Mouse (Mus musculus): ENCODE data around the gene Frmd4b.
"Not testable (repeated sequence)": the region's sequence is repeated elsewhere in the genome, so short reads cannot be mapped to it uniquely, and the experiment has no call there.

DNA sequence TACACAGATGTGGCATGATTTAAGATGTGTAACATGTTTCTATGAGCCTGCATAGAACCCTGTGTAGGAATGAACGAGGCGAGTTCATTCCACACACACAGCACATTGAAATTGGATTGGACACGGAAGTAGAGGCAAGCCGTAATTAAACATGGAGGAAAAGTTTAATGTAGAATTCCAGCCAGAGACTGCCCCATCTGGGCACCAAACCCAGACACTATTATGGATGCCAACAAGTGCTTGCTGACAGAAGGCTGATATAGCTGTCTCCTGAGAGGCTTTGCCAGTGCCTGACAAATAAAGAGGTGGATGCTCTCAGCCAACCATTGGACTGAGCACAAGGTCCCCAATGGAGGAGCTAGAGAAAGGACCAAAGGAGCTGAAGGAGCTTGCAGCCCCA, 201.8 kb downstream of the Frmd4b start:
- not testable (repeated sequence) for TF ChIP-seq CTCF (IDR thresholded peaks at IDR 0.05; ENCODE audit: low read depth, low read length); GATA1 (IDR thresholded peaks at IDR 0.05; ENCODE audit: borderline replicate concordance, low read length); TAL1 (conservative IDR thresholded peaks at IDR 0.05; ENCODE audit: low read depth, low read length); GATA2 (IDR thresholded peaks at IDR 0.05; ENCODE audit: borderline replicate concordance, low read depth, low read length); POLR2AphosphoS5 (IDR thresholded peaks at IDR 0.05; ENCODE audit: insufficient replicate concordance, low read depth, low read length)
